Mouse (Mus musculus) C2C12 (cell line): ENCODE data around the gene Atp8b2. TPM values are rescaled to one million over a fixed set of nuclear protein-coding genes. Genes with fewer than 3 reads are reported as not detected.

Experiments
- H3K27me3 ChIP-seq: one replicate; pipeline ENCODE4 v1.6.1; 2011; ENCODE audit not compliant: control insufficient read depth, insufficient read depth, insufficient read length
- H3K36me3 ChIP-seq: one replicate; pipeline ENCODE4 v1.6.1; 2011; ENCODE audit not compliant: control insufficient read depth, insufficient read depth
- H3K4me3 ChIP-seq: one replicate; pipeline ENCODE4 v1.5.1; 2011; ENCODE audit warnings: mild to moderate bottlenecking, control low read depth; ENCODE audit not compliant: poor library complexity, insufficient read depth, severe bottlenecking
- H3K79me2 ChIP-seq: one replicate; pipeline ENCODE4 v1.6.1; 2011; ENCODE audit not compliant: control insufficient read depth, insufficient read depth
- H3K79me3 ChIP-seq: one replicate; pipeline ENCODE4 v1.6.1; 2011; ENCODE audit warnings: low read depth, control low read depth
- H3ac ChIP-seq: one replicate; pipeline ENCODE3; 2011; ENCODE audit warnings: low read depth; ENCODE audit not compliant: control insufficient read depth, insufficient read length
- CEBPB ChIP-seq: IDR thresholded peaks from one replicate; pipeline ENCODE4 v1.6.1; 2011; ENCODE audit warnings: low read depth, mild to moderate bottlenecking, control low read depth, moderate library complexity
- CTCF ChIP-seq: IDR thresholded peaks from one replicate; pipeline ENCODE4 v1.5.1; 2011; ENCODE audit not compliant: control insufficient read depth, insufficient read depth, insufficient read length
- FOSL1 ChIP-seq: IDR thresholded peaks from one replicate; pipeline ENCODE4 v1.8.0; 2011; ENCODE audit warnings: mild to moderate bottlenecking, low read length; ENCODE audit not compliant: poor library complexity, insufficient read depth, severe bottlenecking
- MAX ChIP-seq: IDR thresholded peaks from one replicate; pipeline ENCODE4 v1.6.1; 2011; ENCODE audit warnings: mild to moderate bottlenecking, control low read depth
- MYOD1 ChIP-seq: IDR thresholded peaks from one replicate; pipeline ENCODE4 v1.6.1; 2011; ENCODE audit warnings: low read depth; ENCODE audit not compliant: control insufficient read depth, insufficient read length
- MYOG ChIP-seq: IDR thresholded peaks from one replicate; pipeline ENCODE4 v1.6.1; 2011; ENCODE audit not compliant: control insufficient read depth, insufficient read length; ENCODE audit errors: extremely low read depth
- USF1 ChIP-seq: IDR thresholded peaks from one replicate; pipeline ENCODE4 v1.6.1; 2011; ENCODE audit warnings: low read depth, mild to moderate bottlenecking, control low read depth, moderate library complexity
- polyA plus RNA-seq: library from polyadenylated mRNA; unstranded; fragments of >200 nt; fragmentation: generic; extraction: Trizol; gene quantifications from one replicate; pipeline ENCODE4 v1.2.1, GENCODE M21; 2012; ENCODE audit warnings: missing spikeins

The Atp8b2 gene
- polyA plus RNA-seq, 1 experiment = 26.8 TPM

DNA sequence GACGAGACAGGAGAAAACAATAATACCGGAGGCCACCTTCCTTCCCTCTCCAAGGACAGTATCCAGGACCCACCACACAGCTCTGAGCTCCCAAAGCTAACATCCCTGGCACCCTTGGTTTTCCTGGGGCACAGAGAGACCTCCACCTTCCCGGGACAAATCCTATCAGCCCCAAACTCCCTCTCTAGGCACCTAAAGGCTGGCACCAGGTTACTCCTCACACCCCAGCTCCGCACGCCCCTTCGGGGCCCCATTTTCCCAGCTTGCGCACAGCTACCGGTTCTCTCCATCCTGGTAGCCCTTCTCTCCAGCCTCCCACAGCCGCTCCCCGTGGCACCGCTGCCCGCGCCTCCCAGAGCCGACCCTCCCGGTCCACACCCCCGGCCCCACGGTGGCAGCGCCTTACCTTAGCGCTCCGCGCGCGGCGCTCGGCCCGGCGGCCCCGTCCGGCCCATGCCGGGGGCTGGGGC, 522 bp downstream of the Atp8b2 start:
- Histone ChIP-seq H3K36me3 (peaks cover 15% of the 10 kb centered on the region), H3K79me2 (peaks cover 66% of the 10 kb centered on the region), H3K4me3 (peak overlapping the region; percentile 73), H3ac (peak overlapping the region; percentile 94), H3K27me3 (no peaks in the 10 kb centered on the region), H3K79me3 (peaks cover 18% of the 10 kb centered on the region)
- no peak for TF ChIP-seq MAX
- TF ChIP-seq CTCF = no peak
- no peak for TF ChIP-seq CEBPB
- TF ChIP-seq MYOG = no peak
- no peak for TF ChIP-seq FOSL1
- TF ChIP-seq MYOD1 = no peak
- no peak for TF ChIP-seq USF1

DNA sequence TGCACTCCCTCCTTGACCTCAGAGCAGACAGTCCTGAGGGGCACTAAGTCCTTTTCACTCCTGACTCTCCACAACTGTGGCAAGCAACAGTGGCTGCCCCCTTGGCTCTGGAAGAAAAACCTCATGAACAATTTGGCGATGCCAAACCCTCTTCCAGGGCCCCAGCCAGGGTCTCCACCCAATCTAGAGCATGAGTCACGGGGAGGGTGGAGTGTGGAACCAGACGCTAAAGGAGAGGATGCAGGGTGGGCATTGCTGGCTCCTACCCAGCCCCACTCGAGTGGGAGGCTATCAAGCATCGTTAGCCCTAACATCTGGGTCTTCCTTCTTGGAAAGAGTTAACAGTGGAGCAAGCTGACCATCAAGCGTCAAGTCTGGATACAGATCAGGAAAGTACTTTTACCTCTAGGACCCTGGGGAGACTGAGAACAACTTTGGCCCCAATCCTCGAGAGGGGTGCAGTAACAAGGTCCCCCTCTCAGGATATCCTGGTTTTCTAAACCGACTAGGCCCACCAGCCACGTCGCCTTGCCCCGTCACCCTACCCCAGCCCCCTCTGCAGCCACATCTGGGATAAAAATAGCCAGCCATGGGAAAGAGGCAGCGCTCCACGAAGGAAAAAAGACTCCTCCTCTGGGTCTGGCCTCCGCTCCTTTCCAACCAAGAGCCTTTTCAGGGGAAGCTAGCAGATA, 1.1 kb downstream of the Atp8b2 start:
- Histone ChIP-seq H3K27me3 (no peaks in the 10 kb centered on the region), H3K79me3 (peaks cover 18% of the 10 kb centered on the region), H3K36me3 (peaks cover 21% of the 10 kb centered on the region), H3ac (peak overlapping the region; percentile 94), H3K79me2 (peaks cover 66% of the 10 kb centered on the region), H3K4me3 (peak overlapping the region; percentile 73)
- TF ChIP-seq MAX = no peak
- no peak for TF ChIP-seq USF1
- no peak for TF ChIP-seq CEBPB
- no peak for TF ChIP-seq CTCF
- TF ChIP-seq MYOD1 = no peak
- no peak for TF ChIP-seq FOSL1
- no peak for TF ChIP-seq MYOG

DNA sequence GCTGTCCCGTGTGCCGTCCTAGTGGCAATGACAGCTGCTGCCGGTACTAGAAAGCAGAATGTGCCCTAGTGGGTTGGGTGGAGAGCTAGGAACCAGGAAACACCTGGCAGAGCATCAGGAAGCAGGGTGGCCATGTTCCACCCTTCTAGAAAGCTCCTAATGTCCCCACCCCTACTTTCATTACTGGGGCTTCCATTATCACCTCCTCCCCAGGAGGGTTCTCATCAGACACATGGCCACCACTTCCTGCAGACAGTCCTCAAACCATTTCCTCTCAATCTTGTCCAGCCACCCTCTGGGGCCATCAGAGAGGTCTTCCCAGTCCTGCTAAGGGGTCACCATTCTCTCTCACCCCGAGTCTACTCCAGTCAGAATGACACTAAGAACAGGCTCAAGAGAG, 1.9 kb downstream of the Atp8b2 start:
- Histone ChIP-seq H3K79me3 (peaks cover 18% of the 10 kb centered on the region), H3ac (peak overlapping the region; percentile 65), H3K79me2 (peaks cover 66% of the 10 kb centered on the region), H3K4me3 (peak overlapping the region; percentile 73), H3K27me3 (no peaks in the 10 kb centered on the region), H3K36me3 (peaks cover 26% of the 10 kb centered on the region)
- TF ChIP-seq USF1 (no peak), CEBPB (no peak), FOSL1 (no peak), CTCF (no peak)

DNA sequence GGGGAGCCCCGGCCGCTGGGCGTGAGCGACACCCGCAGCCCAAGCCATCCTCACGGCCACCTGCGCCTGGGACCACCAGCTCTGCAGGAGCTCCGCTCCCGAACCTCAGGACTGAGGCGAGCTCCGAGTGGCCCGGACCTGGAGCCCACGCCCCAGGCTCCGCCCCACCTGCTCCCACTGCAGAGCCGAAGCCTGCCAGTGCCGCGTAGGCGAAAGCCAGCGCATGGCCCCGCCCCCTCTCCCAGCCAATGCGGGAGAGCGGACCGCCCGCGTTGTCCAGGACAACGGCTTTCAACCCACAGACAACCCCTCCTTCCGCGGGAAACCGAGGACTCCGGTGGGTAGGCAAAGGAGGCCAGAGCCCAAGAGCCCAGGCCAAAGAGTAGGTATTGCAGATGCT, 2.8 kb downstream of the Atp8b2 start:
- Histone ChIP-seq H3K4me3 (peak overlapping the region; percentile 31), H3K36me3 (peaks cover 36% of the 10 kb centered on the region), H3ac (peak overlapping the region; percentile 88), H3K27me3 (no peaks in the 10 kb centered on the region), H3K79me3 (peaks cover 18% of the 10 kb centered on the region), H3K79me2 (peaks cover 66% of the 10 kb centered on the region)
- TF ChIP-seq USF1 (no peak), CTCF (no peak), CEBPB (no peak), MYOG (no peak), MAX (peak; percentile 15), FOSL1 (no peak), MYOD1 (no peak)

DNA sequence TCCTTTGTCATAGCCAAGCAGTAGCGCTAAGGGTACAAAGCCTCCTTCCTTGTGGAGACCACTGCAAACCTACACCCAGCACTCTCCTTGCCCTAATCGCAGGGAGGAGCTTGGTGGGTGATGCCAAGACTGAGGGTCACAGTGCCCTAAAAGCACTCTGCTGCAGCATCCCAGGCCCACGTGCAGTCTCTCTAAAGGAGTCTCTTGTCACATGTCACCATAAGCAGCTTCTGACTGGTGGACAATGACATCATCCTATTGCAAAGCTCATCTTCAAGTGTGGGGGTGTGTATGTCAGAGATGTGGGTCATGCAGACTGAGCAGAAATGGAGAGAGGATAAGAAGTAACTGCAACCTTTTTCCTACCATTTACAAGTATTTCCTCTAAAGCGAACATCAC, 3.9 kb downstream of the Atp8b2 start:
- Histone ChIP-seq H3K79me2 (peaks cover 57% of the 10 kb centered on the region), H3K27me3 (no peaks in the 10 kb centered on the region), H3K79me3 (peaks cover 18% of the 10 kb centered on the region), H3ac (no peak overlapping the region), H3K4me3 (no peak overlapping the region), H3K36me3 (peaks cover 42% of the 10 kb centered on the region)
- TF ChIP-seq USF1 (peak; percentile 25), MAX (no peak)

DNA sequence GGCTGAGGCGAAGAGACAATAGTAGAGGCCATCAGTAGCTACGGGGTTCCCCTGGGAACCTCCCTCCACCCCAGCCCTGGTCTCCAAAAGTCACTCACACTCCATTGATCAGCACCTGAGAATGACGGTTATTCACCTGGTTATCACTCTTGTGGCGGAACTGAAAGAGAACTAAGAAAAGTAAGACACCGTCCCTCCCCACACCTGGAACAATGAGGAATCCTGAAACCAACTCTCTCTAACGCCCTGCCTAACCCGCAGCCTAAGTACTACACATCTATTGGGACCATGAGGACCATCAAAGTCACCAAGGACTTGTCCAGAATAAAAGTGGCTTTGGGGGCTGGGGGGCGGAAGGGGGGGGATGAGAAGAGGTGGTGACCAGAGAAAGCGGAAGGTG, 5.4 kb downstream of the Atp8b2 start:
- peaks cover 42% of the 10 kb centered on the region for H3K79me2 ChIP-seq
- no peak overlapping the region for H3ac ChIP-seq
- peaks cover 56% of the 10 kb centered on the region for H3K36me3 ChIP-seq
- H3K27me3 ChIP-seq = no peaks in the 10 kb centered on the region
- H3K79me3 ChIP-seq = peaks cover 18% of the 10 kb centered on the region
- H3K4me3 ChIP-seq = no peak overlapping the region
- TF ChIP-seq MYOG (no peak), FOSL1 (no peak), MAX (no peak), USF1 (no peak), CTCF (no peak), CEBPB (no peak)
